Mouse (Mus musculus) CD4-positive helper T cell, adult 2 months (primary cell): ENCODE measurements around the gene Rbx1.
"Not testable (repeated sequence)": the region's sequence is repeated elsewhere in the genome, so short reads cannot be mapped to it uniquely, and the experiment has no call there.

Experiments
- DNase-seq: peaks from one replicate; pipeline ENCODE4 v3.0.0-alpha.2; 2012; ENCODE audit warnings: low read depth, missing footprints, low spot score

Rbx1 gene

DNA sequence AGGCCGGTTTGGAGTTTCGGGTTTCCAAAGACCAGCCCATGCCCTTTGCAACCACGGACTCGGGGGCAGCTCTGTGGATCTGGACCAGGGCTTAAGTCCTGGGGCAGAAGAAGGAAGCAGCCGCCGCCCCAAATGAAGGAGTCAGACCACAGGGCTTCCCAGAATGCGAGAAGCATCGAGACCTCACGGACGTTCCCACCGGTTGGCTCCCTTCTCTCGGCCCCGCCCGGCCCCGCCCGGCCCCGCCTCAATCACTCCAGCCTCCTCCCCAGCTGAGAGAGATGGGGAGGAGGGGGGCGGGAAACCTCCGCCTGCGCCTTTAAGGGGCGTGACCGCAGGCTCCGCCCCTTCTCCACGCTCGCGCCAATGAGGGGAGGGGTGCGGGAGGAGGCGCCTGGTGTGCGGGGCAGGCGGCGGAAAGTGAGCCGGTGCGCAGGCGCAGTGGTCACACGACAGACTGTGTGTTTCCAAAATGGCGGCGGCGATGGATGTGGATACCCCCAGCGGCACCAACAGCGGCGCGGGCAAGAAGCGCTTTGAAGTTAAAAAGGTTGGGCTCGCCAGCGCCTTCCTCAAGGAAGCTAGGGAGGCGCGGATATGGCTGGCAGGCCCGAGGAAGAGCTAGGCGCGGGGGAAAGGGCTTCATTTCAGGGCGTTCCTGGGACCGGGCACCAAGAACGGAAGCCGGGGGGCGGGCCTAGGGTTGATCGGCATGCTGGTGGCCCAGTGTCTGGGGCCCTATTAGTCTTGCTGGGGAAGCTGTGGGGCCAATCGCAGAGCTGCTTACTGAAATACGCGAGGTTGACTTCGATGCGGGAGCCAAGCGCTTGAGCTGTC is at the start of gene Rbx1:
Gene Rbx1, plus strand, starts transcription at position 396 of the 837 bp plus-strand sequence.
- DNase-seq, result peak; percentile 100

DNA sequence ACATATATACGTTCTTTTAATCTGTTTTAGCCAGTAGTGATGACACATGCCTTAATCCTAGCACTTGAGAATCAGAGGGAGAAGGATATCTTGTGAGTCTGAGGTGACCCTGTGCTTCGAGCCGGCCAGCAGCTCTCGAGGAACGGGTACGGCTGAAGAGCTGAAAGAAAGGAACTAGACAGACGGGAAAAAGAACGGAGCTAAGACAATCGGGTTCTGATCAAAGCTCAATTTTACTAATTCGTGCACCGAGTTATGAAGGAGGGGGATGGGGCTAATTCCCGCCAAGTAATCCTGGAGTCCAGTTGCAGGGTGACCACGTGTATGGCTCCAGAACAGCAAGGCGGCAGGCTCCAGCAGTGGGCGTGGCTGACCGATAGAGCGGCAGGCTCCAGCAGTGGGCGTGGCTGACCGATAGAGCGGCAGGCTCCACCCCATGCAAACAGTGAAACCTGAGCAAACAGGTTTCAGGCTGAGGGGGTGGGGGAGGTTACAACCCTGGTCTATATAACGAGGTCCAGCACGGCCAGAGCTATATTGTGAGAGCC is 49.3 kb upstream of the Rbx1 start:
- DNase-seq, result peak; percentile 68

DNA sequence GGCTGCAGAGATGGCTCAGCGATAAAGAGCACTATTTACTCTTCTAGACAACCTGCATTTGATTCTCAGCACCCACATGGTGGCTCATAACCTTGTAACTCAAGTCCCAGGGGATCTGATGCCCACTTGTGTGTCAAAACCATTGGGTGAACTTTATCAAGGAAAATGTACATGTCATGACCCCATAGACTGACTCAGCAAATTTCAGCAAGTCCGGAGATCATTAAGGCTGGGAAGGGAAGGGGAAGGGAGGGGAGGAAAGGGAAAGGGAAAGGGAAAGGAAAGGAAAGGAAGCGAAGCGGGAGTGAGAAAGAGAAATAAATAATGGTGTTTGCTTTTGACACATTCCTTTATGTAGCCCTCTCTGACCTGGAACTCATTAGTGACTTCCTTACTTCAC is 48.0 kb upstream of the Rbx1 start:
- DNase-seq, result no peak

- DNase-seq, result no peak
Observed at GRCm38 (mm10) chr15:81421454-81421853, 44.6 kb upstream of the Rbx1 start.

GRCm38 (mm10) chr15:81422156-81422681 is 43.9 kb upstream of the Rbx1 start:
- DNase-seq, result no peak

GRCm38 (mm10) chr15:81425311-81425710 is 40.8 kb upstream of the Rbx1 start:
- no peak for DNase-seq

DNA sequence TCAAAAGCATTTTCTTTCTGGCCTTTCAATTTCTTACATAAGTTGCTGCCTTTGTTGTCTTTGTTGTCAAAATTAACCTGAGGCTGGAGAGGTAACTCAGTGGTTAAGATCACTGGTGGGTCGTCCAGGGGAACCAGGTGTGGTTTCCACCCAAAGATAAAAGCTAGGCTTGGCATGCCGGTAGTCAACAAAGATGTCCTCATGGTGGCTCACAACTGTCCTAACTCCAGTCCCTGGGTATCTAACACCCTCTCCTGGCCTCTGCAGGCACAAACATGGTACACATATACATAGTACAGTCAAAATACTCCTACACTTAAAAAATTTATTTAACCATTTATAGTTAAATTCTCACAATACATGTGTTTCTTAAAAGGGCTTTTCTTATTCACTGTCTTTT is 38.1 kb upstream of the Rbx1 start:
- DNase-seq, result no peak

DNA sequence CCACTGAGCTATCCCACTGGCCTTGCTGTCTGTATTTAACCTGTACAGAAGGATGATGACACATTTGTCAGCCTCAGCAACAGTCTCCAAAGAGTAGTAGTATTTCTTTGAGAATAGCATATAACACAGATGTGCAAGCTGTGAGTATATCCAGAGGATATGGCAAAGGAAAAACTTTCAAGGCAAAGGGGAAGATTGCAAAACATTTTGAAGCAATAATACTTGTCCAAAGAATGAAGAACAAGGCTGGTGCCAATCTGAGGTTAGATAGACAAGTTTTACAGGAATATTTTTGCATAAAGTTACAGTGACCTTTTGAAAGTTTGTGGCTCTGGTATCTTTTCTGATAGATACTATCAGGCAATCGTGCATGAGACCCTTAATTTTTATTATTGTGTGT is 34.9 kb upstream of the Rbx1 start:
- DNase-seq, result no peak

- no peak for DNase-seq
Observed at GRCm38 (mm10) chr15:81438345-81438744, 27.8 kb upstream of the Rbx1 start.

- no peak for DNase-seq
Observed at GRCm38 (mm10) chr15:81439236-81439635, 26.9 kb upstream of the Rbx1 start.

- DNase-seq, result peak; percentile 70
Observed at GRCm38 (mm10) chr15:81448463-81448862, 17.6 kb upstream of the Rbx1 start.

DNA sequence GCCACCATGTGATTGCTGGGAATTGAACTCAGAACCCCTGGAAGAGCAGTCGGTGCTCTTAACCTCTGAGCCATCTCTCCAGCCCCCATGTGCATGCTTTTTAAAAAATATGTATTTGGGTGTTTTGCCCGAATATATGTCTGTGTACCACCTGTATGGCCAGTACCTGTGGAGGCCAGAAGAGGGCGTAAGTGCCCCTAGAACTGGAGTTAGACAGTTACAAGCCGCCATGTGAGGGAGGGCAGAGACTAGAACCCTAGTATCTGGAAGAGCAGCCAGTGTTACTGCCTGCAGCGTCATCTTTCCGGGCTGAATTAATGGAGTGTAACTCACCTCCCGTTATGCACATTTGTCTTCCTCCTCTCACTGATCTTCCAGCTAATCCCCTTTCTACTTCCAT is 4.6 kb upstream of the Rbx1 start:
- DNase-seq, result no peak

DNA sequence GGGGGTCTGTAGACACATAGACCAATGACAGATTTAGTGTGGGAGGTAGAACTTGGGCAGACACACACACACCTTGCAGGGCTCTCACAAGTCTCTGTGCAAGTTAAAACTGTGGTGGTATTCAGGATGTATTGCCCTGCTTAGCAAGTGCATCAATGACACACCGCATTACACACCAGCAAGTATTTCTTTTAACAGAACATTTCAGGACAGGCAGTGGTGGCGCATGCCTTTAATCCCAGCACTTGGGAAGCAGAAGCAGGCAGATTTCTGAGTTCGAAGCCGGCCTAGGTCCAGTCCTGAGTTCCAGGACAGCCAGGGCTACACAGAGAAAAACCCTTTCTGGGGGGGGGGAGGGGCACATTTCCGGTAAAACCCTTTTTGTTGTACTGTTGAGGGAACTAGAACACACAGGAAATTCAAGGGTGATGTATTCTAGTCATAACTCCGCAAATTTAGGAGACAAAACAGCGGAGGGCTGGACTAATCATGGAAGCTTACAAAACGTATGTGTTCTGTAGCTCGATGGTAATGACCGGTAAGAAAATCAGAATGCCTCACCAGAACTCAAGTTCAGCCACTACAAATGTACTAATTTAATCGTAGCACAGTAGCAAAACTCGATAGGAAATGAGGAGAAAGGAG is 958 bp upstream of the Rbx1 start:
- DNase-seq, result peak; percentile 32

GRCm38 (mm10) chr15:81466738-81467113 is 630 bp downstream of the Rbx1 start:
- DNase-seq, result no peak

GRCm38 (mm10) chr15:81470735-81471134 is 4.6 kb downstream of the Rbx1 start:
- no peak for DNase-seq

DNA sequence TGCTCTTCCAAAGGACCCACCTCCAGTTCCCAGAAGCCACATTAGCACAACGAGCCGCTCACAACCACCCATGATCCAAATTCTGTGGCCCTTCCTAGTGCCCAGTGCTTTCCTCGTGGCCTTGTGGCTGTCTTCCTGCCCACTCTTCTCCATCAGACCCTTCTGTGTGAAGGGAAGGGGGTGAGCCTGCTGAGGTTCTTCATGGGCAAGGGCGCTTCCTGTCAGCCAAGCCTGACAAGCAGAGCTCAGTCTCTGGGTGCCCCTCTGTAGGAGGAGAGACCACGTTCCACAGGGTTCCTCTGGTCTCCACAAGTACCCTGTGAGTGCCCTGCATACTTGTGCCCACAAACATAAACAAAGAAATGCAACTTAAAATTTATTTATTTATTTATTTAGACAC is 6.2 kb downstream of the Rbx1 start:
- no peak for DNase-seq

GRCm38 (mm10) chr15:81475654-81476053 is 9.6 kb downstream of the Rbx1 start:
- peak; percentile 48 for DNase-seq

DNA sequence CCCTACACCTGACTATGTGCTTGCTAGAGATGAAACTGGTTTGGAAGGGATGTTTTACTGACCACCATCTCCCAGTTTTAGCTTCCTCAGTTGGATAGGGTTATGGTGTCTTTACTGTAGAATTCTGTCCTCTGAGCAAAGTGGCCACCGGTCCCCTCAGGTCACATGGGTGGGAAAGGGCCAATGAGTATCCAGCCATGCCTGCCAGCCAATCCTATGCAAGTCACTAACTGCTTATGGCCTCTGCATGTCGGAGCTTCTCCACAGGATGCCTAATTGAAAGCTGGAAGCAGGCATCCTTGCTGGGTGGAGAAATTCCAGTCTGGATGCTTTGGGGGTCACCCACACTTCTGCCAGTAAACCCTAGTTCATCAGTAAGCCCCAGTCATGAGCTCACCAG is 10.5 kb downstream of the Rbx1 start:
- no peak for DNase-seq

- no peak for DNase-seq
Observed at GRCm38 (mm10) chr15:81479446-81480213, 13.5 kb downstream of the Rbx1 start.

DNA sequence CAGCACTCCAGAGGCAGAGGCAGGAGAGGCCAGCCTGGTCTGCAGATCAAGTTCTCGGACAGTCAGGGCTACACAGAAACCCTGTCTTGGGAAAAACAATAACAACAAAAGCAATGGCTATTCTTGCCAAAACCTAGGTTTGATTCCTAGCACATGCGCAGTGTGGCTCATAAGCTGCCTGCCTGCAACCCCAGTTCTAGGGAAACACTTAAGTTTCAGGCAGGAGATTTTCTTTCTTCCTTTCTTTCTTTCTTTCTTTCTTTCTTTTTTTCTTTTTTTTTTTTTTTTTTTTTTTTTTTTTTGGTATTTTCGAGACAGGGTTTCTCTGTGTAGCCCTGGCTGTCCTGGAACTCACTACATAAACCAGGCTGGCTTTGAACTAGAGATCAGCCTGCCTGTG is 14.2 kb downstream of the Rbx1 start:
- not testable (repeated sequence) for DNase-seq

DNA sequence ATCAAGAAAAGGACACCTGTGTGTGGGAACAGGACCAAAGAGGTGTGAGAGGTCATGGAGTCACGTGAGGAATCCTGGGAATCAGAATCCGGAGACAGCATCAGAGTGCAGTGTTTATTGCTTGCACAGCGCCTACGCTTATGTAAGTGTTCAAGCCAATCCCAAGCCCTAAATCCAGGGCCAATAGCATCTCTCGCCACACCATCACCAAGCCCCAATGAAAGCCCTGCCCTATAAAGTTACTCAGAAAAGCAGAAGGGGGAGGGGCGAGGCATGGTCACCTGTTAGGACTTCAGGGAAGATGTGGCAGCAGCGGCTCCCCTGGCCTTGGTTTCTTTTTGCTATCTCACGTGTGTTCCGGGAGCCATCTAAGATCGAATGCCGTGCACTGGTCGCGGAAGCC is 14.9 kb downstream of the Rbx1 start:
- DNase-seq, result peak; percentile 89

- no peak for DNase-seq
Observed at GRCm38 (mm10) chr15:81482966-81483365, 16.9 kb downstream of the Rbx1 start.
